Mouse (Mus musculus) ES-E14 (cell line): ENCODE measurements around the gene Scrn1.

Source experiments
- CHD2 ChIP-seq: IDR thresholded peaks from 2 replicates; pipeline ENCODE4 v1.6.1; 2014; ENCODE audit warnings: mild to moderate bottlenecking, low read depth, low read length, inconsistent platforms
- HCFC1 ChIP-seq: IDR thresholded peaks from 2 replicates; pipeline ENCODE4 v1.6.1; 2012; ENCODE audit warnings: low read length, inconsistent platforms, borderline replicate concordance; ENCODE audit not compliant: insufficient read depth
- MAFK ChIP-seq: IDR thresholded peaks from 2 replicates; pipeline ENCODE4 v1.6.1; 2014; ENCODE audit warnings: mild to moderate bottlenecking, low read depth, low read length, inconsistent platforms; ENCODE audit not compliant: insufficient read depth
- ZC3H11A ChIP-seq: IDR thresholded peaks from 2 replicates; pipeline ENCODE4 v1.6.1; 2012; ENCODE audit warnings: low read depth, mild to moderate bottlenecking, inconsistent platforms, low read length, borderline replicate concordance
- ZNF384 ChIP-seq: IDR thresholded peaks from 2 replicates; pipeline ENCODE4 v1.6.1; 2012; ENCODE audit warnings: low read depth, low read length, inconsistent platforms

GRCm38 (mm10) chr6:54512256-54512655 is 54.0 kb downstream of the Scrn1 start:
- no peak for TF ChIP-seq ZC3H11A
- TF ChIP-seq CHD2, result no peak
- no peak for TF ChIP-seq ZNF384
- TF ChIP-seq MAFK, result peak; percentile 65; the same call in 1 of the 2 replicates
- TF ChIP-seq HCFC1, result no peak
